Mouse (Mus musculus): ENCODE results near the gene Maml1.

DNA sequence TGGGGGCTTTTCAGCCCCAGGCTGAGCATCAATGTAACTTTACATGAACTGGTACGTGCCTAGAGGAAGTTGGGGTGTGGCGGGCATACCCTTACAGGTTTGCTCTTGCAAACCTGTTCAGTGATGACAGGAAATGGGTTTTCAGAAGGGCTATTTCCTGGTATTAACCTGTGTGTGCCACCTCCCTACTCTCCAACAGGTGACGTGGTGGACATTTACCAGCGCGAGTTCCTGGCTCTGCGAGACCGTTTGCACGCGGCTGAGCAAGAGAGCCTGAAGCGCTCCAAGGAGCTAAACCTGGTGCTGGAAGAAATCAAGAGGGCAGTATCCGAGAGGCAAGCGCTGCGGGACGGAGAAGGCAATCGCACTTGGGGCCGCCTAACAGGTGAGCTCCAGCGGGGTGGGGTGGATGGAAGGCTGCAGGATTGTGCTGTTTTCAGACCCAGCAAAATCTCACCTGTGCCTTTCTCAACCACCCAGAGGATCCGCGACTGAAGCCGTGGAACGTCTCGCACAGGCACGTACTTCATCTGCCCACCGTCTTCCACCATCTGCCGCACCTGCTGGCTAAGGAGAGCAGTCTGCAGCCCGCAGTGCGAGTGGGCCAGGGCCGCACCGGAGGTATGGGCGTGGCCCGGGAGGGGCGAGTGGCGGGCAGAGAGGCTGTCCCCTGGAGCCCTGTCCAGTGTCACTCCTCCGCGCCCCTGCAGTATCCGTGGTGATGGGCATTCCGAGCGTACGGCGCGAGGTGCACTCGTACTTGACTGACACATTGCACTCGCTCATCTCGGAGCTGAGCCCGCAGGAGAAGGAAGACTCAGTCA lies 61.4 kb downstream of the Maml1 start:
- TF ChIP-seq POLR2A (IDR thresholded peaks at IDR 0.05; ENCODE audit: extremely low read depth, insufficient read depth, low read length) (no peak), CTCF (IDR thresholded peaks at IDR 0.05; ENCODE audit: extremely low read depth, insufficient read depth, low read length) (no peak)

Data from cortical plate, adult 2 months (tissue).